Mouse (Mus musculus) cerebellum, adult 18-20 months (tissue): ENCODE measurements around the gene Borcs7.

Source experiments
- DNase-seq, 2 experiments: peaks; one replicate each; pipeline ENCODE4 v3.0.0; 2021

Gene Borcs7

DNA sequence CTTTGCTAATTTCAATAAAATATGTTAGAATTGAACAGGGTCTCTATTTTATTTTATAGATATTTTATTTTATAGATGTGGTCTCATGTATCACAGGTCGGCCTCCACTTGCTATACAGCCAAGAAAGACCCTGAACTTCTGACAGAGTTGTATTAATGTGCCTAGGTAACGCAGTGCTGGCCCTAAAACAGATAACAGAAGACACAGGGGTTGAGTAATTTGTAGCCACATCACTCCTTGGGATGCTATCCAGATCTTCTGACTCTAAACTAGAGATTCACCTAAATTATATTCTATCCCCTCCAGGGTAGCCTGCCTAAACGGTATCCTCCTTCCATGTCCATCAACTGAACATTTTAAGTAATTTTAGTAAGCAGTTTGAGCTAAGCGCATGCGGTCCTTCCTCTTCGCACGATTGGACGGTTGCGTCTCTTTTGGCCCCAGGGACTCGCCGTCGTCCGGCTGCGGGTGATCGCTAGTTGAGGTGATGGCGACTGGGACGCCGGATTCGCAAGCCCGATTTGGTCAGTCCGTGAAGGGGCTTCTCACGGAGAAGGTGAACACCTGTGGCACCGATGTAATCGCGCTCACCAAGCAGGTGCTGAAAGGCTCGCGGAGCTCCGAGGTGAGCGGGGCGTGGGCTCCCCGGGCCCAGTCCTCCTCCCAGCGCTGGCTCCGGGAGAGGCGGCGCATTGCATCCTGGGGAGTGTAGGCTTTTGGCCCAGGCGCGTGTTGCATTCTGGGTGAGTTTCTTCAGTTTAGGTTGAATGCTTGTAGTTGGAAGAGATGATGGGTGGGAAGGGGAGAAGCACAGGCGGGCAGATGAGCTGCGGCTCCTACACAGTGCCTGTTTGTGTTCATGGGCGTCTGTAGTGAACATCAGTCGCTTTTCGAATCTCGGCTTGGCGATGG, at the start of gene Borcs7:
TSS of gene Borcs7 (plus strand) at position 447 of the 913 bp plus-strand sequence.
- peak; percentile 94 to 95 for DNase-seq

DNA sequence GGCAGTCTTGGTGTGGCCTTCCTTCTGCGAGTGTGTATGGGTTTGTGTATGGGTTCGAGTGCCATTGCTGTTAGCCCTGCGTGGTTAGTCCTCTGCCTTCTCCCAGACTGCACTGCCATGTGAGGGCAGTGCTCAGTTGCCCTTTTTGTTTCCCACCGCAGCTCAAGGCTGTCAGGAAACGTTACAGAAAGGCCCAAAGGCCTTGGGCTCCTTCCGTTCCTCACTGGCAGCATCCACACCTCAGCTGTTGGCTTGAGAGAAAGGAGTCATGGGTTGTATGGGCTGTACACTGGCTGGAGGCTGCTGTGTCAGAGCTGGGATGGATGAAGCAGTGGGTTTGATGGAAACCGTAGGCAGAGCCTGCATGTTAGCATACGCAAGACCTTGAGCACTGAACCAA, 48.9 kb upstream of the Borcs7 start:
- DNase-seq, result no peak

DNA sequence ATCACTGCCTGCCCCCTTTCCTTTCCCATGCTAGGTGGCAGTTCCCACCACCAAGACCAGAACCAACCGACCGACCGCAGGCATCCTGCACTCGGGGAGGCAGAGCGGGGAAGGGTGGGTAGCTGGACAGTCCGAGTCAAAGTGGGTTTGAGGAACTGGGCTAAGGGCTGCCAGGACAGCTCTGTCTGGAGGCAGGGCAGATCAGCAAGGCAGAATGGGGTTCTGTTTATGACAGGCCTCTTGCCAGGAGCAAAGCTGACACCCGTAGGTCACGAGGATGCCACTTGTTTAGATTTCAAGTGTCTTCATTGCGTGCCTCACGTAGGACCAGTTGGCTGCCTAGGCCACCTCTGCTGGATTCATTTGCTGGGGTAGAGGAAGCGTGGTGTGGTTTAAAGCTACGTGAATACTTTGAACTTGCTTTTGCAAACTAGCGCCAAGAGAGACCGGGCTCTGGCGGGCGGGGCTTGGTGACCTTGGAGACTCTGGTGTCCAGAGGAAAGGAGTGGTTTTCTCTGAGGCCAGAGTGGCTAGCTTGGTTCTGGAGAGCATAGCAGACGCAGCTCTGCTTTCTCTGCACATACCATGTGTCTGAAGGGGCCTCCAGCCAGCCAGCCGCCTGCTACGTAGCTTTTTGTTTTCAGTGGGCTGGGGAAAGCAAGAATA, 48.2 kb upstream of the Borcs7 start:
- no peak for DNase-seq

- no peak for DNase-seq
Observed at GRCm38 (mm10) chr19:46642136-46642753, 47.5 kb upstream of the Borcs7 start.

- peak in 1 of 2 experiments; percentile 44 for DNase-seq
Observed at GRCm38 (mm10) chr19:46643236-46643635, 46.5 kb upstream of the Borcs7 start.

DNA sequence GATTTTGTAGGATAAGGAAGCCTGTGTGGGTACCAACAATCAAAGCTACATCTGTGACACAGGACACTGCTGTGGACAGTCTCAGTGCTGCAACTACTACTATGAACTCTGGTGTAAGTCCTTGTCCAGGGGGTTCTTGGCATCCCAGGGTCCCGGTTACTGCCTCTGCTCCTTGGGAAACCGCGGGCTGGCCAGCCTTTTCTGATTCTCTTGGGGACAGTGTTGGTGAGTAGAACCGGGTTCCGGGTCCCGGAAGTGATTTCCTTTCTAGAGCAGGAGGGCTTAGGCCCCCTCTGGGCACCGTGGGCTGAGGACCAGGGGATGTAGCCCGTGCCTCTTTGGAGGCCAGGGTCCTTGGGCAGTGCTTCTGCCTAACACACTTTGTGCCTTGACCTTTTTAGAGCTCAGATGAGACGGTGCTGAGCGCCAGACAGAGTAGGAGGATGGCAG, 45.3 kb upstream of the Borcs7 start:
- no peak for DNase-seq

- DNase-seq, result peak in 1 of 2 experiments; percentile 40
Observed at GRCm38 (mm10) chr19:46644793-46645602, 44.7 kb upstream of the Borcs7 start.

GRCm38 (mm10) chr19:46646041-46646481, 43.6 kb upstream of the Borcs7 start:
- no peak for DNase-seq

- no peak for DNase-seq
Observed at GRCm38 (mm10) chr19:46647254-46647653, 42.5 kb upstream of the Borcs7 start.

GRCm38 (mm10) chr19:46647850-46648249, 41.9 kb upstream of the Borcs7 start:
- no peak for DNase-seq

DNA sequence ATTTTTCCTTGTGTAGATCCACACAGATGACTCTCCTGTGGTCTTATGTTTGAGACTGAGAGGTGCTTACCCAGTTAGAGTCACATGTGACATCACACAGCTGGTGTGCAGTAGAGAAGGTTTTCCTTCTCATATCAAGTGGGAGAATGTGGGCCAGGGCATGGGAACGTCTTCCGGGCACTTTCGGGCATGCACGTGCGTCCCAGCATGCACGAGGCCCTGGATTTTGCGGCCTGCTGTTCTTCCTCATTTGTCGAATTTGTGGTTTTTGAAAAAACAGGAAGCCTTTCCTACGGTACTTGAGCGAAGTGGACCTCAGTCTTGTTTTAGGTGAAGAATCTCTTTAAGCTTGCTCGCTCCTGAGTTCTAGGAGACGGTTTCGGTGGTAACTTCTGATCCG, 41.1 kb upstream of the Borcs7 start:
- DNase-seq, result no peak

DNA sequence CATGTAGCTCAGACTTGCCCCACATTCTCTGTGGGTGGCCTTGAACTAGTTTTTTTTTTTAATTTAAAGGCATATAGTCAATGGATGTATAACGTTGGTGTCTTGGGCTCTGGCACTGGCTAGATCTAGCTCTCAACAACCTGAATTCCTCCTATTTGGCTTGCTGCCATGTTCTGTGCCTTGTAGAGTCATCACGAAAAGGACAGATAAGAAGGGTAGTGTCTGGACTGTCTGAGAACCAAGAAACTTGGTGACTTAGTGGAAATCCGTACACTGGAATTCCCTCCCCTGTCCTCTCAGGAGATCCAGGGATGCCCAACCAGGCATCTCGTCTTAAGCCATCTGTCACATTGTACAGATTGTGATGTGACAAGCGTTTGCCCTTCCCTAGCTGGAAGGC, 36.5 kb upstream of the Borcs7 start:
- no peak for DNase-seq

DNA sequence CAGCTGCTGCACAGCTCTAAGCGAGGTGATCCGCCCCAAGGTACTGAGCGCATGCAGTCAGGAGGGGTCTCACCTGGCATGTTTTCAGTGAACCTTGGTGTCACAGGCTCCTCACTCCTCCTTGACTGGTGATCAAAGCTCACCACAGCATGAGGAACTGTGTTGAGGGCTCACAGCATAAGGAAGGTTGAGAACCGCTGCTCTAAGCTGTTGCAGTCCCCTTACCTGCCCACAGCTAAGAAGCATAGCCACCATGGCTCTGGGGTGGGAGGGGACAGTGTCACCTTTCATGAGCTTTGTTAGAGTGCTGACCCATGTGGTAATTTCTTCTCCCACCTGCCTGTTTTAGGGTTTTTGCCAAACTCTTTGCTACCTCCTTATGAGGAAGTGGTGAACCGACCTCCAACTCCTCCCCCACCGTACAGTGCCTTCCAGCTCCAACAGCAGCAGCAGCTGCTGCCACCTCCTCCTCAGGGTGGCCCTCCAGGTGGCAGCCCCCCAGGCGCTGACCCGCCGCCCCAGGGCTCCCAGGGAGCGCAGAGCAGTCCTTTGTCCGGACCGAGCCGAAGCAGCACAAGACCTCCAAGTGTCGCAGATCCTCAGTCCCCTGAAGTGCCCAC, 36.0 kb upstream of the Borcs7 start:
- DNase-seq, result no peak

- no peak for DNase-seq
Observed at GRCm38 (mm10) chr19:46655626-46656025, 34.1 kb upstream of the Borcs7 start.

DNA sequence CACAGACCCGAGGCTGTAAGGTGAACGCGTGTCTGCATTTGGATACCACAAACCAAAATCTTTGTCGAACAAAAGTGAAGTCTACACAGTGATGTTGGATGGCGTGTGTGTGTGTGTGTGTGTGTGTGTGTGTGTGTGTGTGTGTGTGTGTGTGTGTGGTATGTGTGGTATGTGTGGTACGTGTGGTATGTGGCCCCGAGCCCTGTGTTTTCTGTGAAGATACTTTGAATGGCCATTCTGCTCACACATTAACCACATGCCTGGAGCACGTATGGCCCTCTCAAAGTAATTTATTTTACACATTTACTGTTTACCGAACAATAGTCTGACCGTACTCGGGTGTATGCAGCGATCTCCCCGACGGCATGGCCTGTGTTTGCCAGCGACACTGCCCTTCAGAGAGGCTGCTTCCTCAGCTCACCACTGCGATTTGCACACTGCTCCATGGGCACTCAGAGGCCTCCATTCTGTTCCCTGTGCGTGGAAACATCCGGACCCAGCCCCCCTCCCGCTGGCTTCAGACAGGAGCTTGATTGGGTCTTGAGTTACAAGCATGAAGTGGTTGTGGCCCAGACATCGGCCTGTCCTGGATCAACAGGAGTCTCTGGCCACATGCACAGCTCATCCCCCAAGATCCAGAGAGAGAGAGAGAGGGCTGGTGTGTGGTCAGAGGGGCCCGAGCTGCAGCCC, 33.4 kb upstream of the Borcs7 start:
- no peak for DNase-seq

DNA sequence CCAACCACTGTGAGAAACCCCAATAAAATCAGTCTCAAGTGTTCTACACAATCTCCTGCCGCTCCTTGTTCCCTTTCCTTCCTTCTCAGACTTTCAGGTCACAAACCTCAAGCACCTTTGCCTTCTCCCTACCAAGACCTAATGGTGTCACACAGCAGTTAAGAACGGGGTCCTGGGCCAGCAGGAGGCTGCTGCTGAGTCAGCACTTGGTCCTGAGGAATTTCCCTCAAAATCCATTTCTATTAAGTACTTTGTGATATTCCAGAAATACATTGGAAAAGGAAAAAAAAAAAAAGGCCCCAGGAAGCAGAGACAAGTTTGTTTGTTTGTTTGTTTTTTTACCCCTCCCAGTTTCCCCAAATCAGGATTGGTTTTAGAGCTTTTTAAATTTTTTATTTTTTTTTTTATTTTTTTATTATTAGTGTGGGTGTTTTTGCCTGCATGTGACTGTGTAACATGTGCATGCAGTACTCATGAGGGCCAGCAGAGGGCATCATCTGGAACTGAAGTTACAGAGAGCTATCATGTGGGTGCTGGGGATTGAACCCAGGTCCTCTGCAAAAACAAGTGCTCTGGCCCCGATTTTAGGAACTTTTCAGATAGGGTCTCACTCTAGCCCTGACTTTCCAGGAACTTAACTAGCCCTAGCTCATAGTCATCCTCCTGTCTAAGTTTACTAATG, 32.2 kb upstream of the Borcs7 start:
- DNase-seq, result no peak

GRCm38 (mm10) chr19:46658348-46658747, 31.4 kb upstream of the Borcs7 start:
- no peak for DNase-seq

GRCm38 (mm10) chr19:46658851-46659250, 30.9 kb upstream of the Borcs7 start:
- DNase-seq, result no peak

- no peak for DNase-seq
Observed at GRCm38 (mm10) chr19:46661511-46661910, 28.2 kb upstream of the Borcs7 start.

- DNase-seq, result no peak
Observed at GRCm38 (mm10) chr19:46662214-46662613, 27.5 kb upstream of the Borcs7 start.

DNA sequence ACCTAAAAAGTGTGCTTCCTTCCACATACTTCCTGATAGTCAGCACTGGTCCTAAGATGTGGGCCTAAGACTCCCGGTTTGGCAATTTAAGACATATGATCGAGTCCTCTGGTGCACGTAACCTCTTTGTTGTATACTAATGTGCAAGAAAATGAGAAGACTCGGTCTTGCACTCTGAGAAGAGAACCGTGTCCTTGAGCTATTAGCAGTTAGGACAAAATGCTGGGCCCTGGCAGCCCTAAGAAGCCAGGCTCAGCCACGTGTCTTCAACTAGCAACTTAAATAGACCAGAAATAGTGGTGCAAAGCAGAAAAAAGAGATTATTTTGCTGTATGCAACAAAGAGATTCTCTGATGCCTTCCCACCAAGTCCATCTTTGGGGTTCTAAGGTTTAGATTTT, 26.9 kb upstream of the Borcs7 start:
- DNase-seq, result no peak
